Mouse (Mus musculus): ENCODE data around the gene Gm11985.

DNA sequence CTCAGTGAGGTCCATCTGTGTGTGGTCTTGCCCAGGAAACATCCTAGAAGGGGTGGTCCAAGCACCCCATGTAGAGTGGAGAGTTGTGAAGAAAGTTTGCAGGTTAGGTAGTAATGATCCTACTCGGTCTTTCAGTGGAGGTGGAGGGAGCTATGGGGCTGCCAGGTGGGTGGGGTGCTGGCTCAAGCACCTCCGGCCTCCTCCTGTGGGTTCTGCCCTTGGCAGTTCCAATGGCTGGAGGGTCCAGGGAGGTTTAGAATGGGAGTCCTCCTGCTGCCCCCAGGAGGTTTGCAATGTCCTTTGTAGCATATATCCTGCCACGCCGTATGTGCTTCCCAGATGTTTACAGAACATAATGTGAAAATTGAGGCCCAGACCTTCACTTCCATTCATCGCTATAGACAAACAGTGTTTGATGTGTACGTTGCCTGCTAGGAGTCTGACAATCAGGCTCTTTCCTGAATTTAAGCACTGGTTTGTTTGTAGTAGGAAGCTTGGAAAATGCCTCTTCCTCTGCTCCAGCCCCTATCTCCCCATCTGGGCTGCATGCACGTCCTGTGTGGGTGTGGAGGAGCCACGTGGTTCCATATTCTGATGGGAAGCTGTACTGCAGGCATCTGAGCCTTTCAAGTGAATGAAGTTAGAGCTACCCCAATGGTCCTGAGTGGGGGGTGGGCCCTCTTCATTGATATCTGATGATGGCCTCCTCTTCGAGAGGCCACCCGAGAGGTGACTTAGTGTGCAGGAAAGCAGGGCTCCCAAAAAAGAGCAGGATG is 10.3 kb upstream of the Gm11985 start:
- TF ChIP-seq CTCF (IDR thresholded peaks at IDR 0.05; ENCODE audit: insufficient read depth, low read depth, low read length) (no peak), POLR2A (IDR thresholded peaks at IDR 0.05; ENCODE audit: insufficient read depth, low read depth, low read length) (no peak)

Measured in olfactory bulb, adult 2 months (tissue).